Mouse (Mus musculus) erythroblast, embryonic 14.5 days (primary cell): ENCODE data around the gene Atxn1. TPM values are rescaled to one million over a fixed set of nuclear protein-coding genes. Genes with fewer than 3 reads are reported as not detected.

Experiments
- H3K27me3 ChIP-seq: 2 replicates; pipeline ENCODE4 v1.6.1; 2012; ENCODE audit warnings: inconsistent platforms; ENCODE audit not compliant: control insufficient read depth
- H3K36me3 ChIP-seq: 2 replicates; pipeline ENCODE4 v1.6.1; 2012; ENCODE audit warnings: mild to moderate bottlenecking, inconsistent platforms; ENCODE audit not compliant: control insufficient read depth
- H3K4me1 ChIP-seq: 2 replicates; pipeline ENCODE4 v1.6.1; 2012; ENCODE audit warnings: inconsistent platforms; ENCODE audit not compliant: control insufficient read depth
- H3K4me3 ChIP-seq: replicated peaks from 2 replicates; pipeline ENCODE3; 2012; ENCODE audit warnings: moderate library complexity, mild to moderate bottlenecking, inconsistent platforms
- H3K9me3 ChIP-seq: 2 replicates; pipeline ENCODE4 v1.6.1; 2012; ENCODE audit warnings: low read length, inconsistent platforms, mixed read lengths; ENCODE audit not compliant: control insufficient read depth
- GATA1 ChIP-seq: IDR thresholded peaks from 2 replicates; pipeline ENCODE4 v1.6.1; 2012; ENCODE audit warnings: low read length, inconsistent platforms, mixed read lengths
- TAL1 ChIP-seq: IDR thresholded peaks from 3 replicates; pipeline ENCODE4 v1.6.1; 2012; ENCODE audit warnings: low read length, inconsistent platforms, mixed read lengths
- polyA plus RNA-seq: library from polyadenylated mRNA; stranded (reverse); fragments of >175 nt; gene quantifications from 2 replicates; pipeline ENCODE4 v1.2.3, GENCODE M21; 2012

Gene Atxn1
- polyA plus RNA-seq, 1 experiment: 0.01 TPM

DNA sequence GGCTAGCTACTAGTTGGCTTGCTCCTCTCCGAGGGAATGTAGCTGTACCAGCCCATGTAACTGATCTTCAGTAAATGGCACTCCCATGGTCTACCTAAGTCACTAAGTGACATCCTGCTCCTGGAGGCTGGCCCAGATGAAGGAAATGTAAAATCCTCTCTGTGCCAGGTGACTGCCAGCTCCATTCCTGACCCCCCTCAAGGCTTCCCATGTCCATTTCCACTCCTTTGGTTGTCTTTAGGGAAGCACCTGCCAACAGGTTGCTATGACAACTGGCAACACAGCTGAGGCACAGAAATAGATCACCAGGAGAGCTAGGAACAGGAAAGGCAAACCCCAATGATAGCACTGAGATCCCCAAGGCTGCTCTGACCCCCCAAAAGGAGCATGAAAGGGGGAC is 274.4 kb downstream of the Atxn1 start:
- TF ChIP-seq TAL1: no peak
- no peak for TF ChIP-seq GATA1
- no peaks in the 10 kb centered on the region for H3K36me3 ChIP-seq

DNA sequence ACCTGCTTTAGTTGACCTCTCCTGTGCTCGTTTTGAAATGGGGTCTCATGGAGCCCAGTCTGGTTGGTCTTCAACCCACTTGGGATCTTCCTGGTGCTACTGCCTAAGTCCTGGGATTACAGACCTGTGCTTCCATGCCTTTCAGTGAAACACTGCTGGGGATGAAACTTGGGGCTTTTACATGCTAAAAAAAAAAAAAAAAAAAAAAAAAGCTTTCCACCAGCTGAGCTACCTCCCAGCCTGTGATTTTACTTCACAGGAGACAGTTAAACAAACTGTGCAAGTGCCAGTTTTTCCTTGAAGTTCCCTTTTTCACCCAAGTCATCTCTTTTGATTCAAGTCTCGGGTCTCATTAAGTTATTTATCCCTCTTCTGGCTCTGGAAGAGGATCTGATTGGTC is 275.9 kb downstream of the Atxn1 start:
- Histone ChIP-seq H3K27me3 (no peaks in the 10 kb centered on the region), H3K4me1 (peaks cover 3% of the 10 kb centered on the region), H3K9me3 (no peaks in the 10 kb centered on the region), H3K4me3 (no peak overlapping the region), H3K36me3 (no peaks in the 10 kb centered on the region)
- TF ChIP-seq TAL1 (no peak), GATA1 (no peak)

More for the DNA sequence above, 274.4 kb downstream of the Atxn1 start:
- Histone ChIP-seq H3K4me3 (no peak overlapping the region), H3K27me3 (no peaks in the 10 kb centered on the region), H3K4me1 (peaks cover 3% of the 10 kb centered on the region), H3K9me3 (no peaks in the 10 kb centered on the region)

DNA sequence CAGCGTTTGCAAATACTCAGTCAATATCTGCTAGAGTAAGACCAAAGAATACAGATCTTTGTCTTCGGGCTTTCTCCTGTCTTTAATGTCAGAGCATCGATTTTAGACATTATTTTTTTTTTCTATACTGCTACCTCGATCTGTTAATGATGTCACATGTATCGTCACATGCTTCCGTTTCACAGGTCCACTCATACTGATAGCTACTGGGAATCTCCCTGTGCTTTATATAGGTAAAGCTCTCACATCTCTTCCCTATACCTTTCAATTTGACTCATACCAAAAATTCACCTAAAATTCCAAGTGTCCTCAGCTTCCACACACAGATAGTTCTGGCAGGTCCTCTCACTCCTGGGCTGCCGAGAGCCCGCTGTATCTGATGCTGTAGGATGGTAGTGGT is 277.2 kb downstream of the Atxn1 start:
- TF ChIP-seq TAL1 (no peak), GATA1 (no peak)
- H3K9me3 ChIP-seq: no peaks in the 10 kb centered on the region
- no peak overlapping the region for H3K4me3 ChIP-seq
- no peaks in the 10 kb centered on the region for H3K27me3 ChIP-seq
- no peaks in the 10 kb centered on the region for H3K4me1 ChIP-seq
- H3K36me3 ChIP-seq: no peaks in the 10 kb centered on the region

- no peak for TF ChIP-seq TAL1
- TF ChIP-seq GATA1: no peak
- Histone ChIP-seq H3K36me3 (no peaks in the 10 kb centered on the region), H3K4me1 (no peaks in the 10 kb centered on the region), H3K9me3 (no peaks in the 10 kb centered on the region), H3K4me3 (no peak overlapping the region), H3K27me3 (no peaks in the 10 kb centered on the region)
Observed at GRCm38 (mm10) chr13:45686309-45686582, 278.6 kb downstream of the Atxn1 start.

DNA sequence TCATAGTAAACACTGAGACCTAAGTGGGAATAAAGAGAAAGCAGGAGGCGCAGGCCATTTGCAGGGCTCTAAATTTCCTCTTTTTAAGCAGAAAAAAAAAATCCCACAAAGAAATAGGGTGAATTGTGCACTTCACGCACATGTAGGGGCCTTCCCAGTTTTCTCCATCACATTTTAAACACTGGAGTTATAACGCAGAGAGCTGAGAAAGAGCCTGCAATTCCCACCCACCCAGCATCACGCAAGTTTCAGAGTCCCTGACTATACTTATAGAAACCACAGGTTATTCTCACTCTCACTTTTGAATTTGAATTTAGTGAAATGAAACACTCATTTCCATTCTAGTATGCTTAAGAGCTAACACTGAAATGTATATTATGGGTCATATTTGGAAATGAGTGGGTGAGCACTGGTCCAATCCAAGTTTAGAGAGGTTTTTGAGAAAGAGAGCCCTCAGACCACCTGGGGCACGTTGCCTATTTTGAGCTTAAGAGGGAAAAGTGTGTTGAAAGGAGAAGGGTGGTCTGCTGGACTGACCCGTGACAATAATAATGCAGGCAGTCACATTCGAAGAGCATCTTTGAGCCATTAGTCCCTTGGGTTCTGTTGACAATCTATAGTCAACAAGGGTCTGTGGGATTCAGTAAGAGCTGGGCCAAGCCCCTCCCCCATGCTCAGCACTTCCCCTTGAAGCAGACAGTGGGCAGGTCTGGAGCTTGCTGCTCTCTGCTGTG is 279.1 kb downstream of the Atxn1 start:
- TF ChIP-seq TAL1: no peak
- no peak for TF ChIP-seq GATA1
- Histone ChIP-seq H3K9me3 (no peaks in the 10 kb centered on the region), H3K4me1 (no peaks in the 10 kb centered on the region), H3K36me3 (no peaks in the 10 kb centered on the region), H3K27me3 (no peaks in the 10 kb centered on the region), H3K4me3 (no peak overlapping the region)

- Histone ChIP-seq H3K4me1 (no peaks in the 10 kb centered on the region), H3K9me3 (no peaks in the 10 kb centered on the region), H3K27me3 (no peaks in the 10 kb centered on the region), H3K4me3 (no peak overlapping the region), H3K36me3 (no peaks in the 10 kb centered on the region)
- no peak for TF ChIP-seq TAL1
- TF ChIP-seq GATA1: no peak
Observed at GRCm38 (mm10) chr13:45684891-45685311, 279.9 kb downstream of the Atxn1 start.

GRCm38 (mm10) chr13:45683991-45684390 is 280.8 kb downstream of the Atxn1 start:
- H3K4me3 ChIP-seq: no peak overlapping the region
- TF ChIP-seq TAL1: no peak
- no peak for TF ChIP-seq GATA1
- H3K36me3 ChIP-seq: no peaks in the 10 kb centered on the region
- H3K4me1 ChIP-seq: no peaks in the 10 kb centered on the region
- H3K9me3 ChIP-seq: no peaks in the 10 kb centered on the region
- no peaks in the 10 kb centered on the region for H3K27me3 ChIP-seq

- Histone ChIP-seq H3K9me3 (no peaks in the 10 kb centered on the region), H3K4me3 (no peak overlapping the region), H3K27me3 (no peaks in the 10 kb centered on the region), H3K4me1 (no peaks in the 10 kb centered on the region), H3K36me3 (no peaks in the 10 kb centered on the region)
- TF ChIP-seq TAL1: no peak
- TF ChIP-seq GATA1: no peak
Observed at GRCm38 (mm10) chr13:45681196-45681595, 283.6 kb downstream of the Atxn1 start.

- Histone ChIP-seq H3K27me3 (no peaks in the 10 kb centered on the region), H3K9me3 (no peaks in the 10 kb centered on the region), H3K36me3 (no peaks in the 10 kb centered on the region), H3K4me1 (no peaks in the 10 kb centered on the region), H3K4me3 (no peak overlapping the region)
- TF ChIP-seq GATA1 (no peak), TAL1 (no peak)
Observed at GRCm38 (mm10) chr13:45680651-45681050, 284.2 kb downstream of the Atxn1 start.

- no peaks in the 10 kb centered on the region for H3K9me3 ChIP-seq
- TF ChIP-seq GATA1 (no peak), TAL1 (no peak)
- no peaks in the 10 kb centered on the region for H3K36me3 ChIP-seq
- no peaks in the 10 kb centered on the region for H3K27me3 ChIP-seq
- no peak overlapping the region for H3K4me3 ChIP-seq
- H3K4me1 ChIP-seq: no peaks in the 10 kb centered on the region
Observed at GRCm38 (mm10) chr13:45679096-45679495, 285.7 kb downstream of the Atxn1 start.
